Mouse (Mus musculus) left cerebral cortex, adult 18-20 months (tissue): ENCODE results near the gene Igf1r. TPM values are rescaled to one million over a fixed set of nuclear protein-coding genes. Genes with fewer than 3 reads are reported as not detected.
"Not testable (repeated sequence)": the region's sequence is repeated elsewhere in the genome, so short reads cannot be mapped to it uniquely, and the experiment has no call there.

ENCODE experiments used
- DNase-seq, 2 experiments: peaks; one replicate each; pipeline ENCODE4 v3.0.0; 2021 to 2022; ENCODE audit warnings: low spot score in 2 of 2, mixed read lengths in 1 of 2
- total RNA-seq, 2 experiments: library from RNA; stranded (reverse); gene quantifications; 2 replicates each; pipeline ENCODE4 v1.2.3; 2021

Igf1r gene
- total RNA-seq, 2 experiments from 2014 or later, result 44.8 to 47.0 TPM

DNA sequence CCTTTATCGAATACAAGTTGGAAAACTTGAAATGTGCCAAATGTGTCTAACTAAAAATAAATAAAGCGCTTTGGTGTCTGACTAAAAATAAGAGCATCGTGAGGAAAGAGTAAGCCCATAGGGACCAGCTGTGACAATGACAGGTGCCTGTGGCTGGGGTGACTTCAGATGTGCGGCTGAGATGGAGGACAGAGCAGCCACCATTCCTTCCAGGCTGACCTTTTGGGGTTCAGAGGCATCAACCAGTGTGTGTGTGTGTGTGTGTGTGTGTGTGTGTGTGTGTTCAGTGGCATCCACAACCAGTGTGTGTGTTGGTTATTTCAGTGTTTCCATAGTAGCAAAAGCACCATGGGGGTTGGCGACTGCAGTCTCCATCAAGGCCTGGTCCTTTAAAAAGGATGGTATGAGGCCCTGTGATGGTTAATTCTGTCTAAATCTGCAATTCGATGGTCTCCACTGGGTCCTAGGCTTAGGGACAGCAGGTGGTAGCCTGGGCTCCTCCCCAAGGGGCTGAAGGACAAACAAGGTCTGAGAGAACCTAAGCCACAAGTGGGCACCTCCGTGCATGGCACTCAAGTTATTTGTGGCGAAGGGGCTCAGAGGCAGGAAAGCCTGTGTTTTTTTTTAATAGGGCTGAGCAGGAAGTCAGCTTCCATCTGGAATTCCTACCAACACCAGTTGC is 310.9 kb downstream of the Igf1r start:
- no peak for DNase-seq

DNA sequence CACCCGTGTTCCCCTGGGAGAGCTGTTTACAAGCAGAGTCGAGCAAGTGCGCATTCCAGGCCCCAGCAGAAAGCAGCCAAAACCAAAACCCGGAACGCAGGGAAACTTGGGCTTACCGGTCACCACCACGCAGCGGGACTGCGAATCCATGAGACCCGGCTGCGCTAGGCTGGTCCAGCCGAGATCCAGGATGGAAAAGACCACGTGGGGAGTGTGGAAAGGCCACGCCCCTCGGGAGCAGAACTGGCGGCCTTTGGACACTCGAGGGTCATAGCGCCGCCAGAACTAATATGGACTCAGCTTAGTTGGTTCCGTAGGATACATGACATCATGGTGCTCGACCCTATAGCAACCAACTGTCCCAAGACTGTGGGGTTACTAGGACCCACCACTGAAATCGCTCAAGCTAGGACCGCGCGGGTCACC is 311.4 kb downstream of the Igf1r start, which contains the start of gene Pgpep1l:
Gene Pgpep1l (minus strand): TSS at position 206 of the 426 bp plus-strand sequence.
- DNase-seq, result no peak

DNA sequence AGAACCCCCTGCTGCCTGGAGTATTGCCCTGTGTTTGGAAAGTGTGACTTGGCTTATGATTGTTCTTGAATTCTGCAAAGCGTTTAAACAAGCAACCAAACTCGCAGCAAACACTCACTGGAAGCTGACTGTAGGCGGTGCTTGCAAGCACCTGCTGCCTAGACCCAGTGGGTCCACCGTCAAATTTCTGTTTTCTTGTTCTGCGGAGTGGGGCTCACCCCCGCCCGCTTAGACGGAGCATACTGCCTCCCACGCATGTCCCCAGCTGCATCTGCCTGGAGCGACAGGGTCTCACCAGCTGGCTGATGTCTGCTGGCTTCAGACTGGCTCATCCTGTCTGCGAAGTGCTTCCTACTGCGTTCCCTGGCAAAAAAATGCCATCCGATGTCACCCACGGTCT is 311.9 kb downstream of the Igf1r start:
- DNase-seq, result peak; percentile 61 to 79

DNA sequence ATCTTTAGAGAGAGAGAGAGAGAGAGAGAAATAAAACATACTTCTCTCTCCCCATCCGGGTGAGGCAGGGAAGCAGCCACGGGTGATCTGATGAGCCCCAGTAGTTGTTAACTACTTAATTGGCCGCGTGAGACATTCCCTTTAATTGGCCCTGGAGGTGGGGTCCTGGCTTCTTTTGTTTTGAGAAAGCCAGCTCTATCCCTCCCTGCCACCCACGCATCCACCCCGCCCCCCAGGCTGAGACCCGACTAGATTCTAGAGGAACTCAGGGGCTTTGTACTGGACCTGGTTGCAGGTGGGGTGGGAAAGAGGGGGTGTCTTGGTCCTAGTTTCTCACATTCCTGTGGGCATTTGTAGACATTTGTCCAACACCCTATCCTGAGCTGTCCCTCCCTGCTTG is 312.8 kb downstream of the Igf1r start:
- no peak for DNase-seq

DNA sequence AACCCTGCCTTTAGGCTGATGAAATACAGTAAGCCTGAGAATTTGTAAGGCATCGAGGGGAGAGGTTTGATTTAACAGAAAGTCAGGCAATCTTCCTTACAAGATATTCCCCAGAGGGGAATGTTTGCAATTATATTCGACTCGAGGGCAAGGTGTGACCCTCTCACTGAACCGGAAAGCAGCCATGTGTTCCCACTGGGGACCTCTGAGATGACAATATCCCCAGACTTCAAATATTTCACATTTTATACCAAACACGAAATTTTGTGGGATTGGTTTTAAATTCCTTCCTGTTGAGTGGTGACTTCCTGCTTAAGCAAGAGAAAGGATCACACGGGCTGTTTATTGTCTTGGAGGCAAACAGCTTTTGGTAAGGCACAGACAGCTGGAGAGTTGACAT is 314.1 kb downstream of the Igf1r start:
- DNase-seq, result no peak

DNA sequence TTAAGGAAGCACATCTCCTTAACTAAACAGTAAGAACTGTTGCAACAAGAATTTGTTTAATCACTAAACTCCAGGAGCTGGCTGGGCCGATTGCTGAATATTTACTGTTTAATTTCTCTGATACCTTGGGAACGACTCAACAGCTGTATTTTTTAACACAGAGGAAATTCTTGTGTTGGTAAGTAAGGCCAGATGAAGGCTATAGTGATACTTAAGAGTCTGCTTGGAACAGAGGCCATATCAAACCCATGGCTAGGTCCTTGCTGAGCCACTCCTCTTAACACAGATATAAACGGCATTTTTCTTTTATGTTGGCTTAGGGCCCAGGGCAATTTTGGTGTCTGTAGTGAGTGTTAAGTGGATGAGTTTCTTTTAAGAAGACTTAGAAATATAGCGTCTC is 317.9 kb downstream of the Igf1r start:
- no peak for DNase-seq

DNA sequence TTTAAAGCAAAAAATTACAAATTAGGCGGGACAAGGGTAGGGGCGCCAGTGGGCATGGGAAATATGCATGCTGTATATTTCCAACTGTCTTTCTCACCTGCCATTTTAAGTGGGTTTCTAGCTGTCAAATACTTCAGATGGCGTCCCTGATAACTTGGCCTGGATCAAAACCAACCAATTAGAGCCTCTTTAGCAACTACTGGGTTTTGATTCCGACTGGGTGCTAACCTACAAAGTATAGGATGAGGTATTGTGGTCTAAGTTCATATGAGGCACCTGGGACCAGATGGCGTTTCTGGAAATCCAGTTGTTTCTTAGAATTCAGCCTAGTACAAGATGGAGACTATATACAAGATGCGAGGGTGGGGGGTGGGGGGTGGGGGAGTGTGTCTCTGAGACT is 319.2 kb downstream of the Igf1r start:
- DNase-seq, result no peak

DNA sequence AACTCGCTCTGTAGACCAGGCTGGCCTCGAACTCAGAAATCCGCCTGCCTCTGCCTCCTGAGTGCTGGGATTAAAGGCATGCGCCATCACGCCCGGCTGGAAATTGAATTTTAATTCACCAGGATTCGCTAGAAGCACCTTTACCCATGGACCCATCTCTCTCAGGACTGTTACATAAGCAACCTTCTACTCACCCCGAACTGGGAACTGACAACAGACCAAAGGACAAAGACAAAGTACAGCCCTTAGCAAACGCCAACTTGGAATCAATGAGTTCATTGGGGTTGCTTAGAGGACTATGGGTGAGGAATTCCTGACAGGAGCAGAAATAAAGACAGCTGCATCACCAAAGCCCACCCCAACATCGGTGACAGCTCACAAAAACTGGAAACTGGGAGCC is 320.0 kb downstream of the Igf1r start:
- no peak for DNase-seq

DNA sequence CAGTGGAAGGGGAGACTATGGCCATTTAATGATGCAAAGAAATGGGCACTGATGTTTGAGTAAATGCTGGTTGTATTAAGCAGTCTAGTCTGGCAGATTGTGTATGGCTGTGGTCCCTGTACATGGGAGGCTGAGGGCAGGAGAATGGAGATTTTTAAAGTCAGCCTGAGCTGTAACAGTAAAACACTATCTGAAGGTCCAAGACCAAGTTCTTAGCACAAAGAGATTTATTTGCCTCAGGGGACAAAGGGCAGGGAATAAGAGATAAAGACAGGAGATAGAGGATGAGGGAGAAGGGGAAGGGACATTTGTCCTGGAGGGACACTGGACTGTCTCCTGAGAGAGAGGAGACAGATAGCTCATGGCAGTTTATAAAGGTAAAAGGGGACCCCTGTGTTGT is 320.9 kb downstream of the Igf1r start, which contains the start of gene Fam169b:
Gene Fam169b (plus strand): TSS at position 325 of the 400 bp plus-strand sequence.
- DNase-seq, result no peak

DNA sequence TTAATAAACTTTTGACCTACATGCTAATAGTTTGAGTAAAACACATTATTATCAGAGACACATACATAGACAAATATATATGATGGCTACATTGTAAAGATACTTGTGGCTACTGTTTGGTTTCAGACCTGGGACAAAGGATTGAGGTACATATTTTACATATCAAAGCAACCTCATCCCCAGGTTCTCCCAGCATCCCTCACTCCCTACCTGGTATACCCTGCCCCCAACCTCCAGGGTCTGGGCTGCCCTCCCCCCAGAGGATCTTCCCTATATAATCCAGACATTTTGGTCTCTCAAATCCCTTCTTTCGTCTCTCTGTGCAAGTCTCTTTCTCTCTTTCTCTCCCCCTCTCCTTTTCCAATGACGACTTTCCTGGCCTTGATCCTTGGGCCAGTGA is 321.6 kb downstream of the Igf1r start:
- no peak for DNase-seq

DNA sequence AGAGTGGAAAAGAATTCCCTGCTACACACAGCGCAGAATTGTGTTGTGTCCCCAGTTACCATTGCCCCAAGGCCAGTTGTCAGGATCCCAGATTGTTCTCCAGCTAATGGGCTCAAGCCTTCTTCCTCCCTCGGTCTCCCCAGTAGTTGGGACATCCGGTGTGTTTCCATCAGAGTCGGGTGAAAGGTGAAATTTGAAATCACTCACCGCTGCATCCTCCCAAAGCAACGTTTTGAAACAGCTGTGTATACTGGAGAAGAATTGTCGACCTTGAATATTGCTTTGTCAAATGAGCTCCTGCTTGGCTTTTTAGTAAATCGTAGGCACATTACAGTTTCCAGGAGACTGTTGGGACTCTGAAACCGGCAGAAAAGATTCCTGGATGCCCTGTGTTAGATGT is 322.3 kb downstream of the Igf1r start:
- DNase-seq, result no peak

DNA sequence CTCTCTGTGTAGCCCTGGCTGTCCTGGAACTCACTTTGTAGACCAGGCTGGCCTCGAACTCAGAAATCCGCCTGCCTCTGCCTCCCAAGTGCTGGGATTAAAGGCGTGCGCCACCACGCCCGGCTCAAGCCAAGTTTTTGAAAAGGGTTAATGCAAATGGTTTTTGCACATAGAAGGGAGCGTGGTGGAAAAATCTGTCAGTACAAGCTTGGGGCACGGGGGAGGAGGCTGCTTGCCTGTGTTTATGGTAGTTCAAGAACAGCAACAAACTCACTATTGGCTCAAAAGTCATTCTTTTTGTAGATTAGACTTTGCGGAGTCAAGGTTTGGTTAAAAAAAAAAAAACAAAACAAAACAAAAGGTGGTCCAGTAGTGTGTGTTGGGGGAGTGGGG is 322.8 kb downstream of the Igf1r start:
- not testable (repeated sequence) for DNase-seq

DNA sequence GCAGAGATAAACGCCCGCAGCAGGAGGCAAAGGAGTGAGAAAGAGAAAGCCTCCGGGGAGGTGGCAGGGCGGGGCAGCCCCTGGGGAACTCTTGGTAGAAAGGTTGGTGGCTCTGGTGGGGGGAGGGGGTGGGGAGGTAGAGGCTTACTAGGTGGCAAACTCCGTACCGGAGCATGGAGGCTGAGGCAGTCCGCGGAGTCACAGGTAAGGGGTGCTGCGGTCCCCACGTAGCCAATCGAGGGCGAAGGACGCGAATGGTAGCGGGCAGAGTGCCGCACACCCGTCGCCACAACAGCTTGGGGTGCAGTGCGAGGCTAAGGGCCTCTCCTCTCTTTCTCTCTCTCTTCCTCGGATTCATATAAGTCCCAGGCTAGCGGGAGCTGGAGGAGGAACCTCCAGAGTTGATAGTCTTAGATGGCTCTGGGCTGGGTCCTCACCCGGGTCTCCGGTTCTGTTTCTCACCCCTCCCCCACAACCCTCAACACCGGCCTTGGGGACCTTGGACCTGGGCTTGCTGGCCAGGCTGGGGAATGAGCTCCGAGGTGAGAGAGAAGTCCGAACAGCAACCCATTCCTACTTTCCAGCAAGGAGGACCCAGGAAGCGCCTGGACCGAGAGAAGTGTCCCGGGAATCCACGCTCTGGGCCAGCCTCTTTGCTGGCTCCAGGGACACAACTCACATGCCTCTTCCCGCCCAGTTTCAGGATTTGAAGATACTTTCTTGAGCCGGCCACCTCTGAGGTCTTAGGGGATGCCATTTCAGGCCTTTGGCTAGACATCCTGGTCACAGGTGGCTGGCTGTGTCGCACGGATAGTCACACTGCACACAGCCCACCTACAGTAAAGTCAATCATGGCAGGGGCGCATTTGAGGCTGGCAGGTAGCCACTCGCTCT is 323.5 kb downstream of the Igf1r start:
- no peak for DNase-seq

DNA sequence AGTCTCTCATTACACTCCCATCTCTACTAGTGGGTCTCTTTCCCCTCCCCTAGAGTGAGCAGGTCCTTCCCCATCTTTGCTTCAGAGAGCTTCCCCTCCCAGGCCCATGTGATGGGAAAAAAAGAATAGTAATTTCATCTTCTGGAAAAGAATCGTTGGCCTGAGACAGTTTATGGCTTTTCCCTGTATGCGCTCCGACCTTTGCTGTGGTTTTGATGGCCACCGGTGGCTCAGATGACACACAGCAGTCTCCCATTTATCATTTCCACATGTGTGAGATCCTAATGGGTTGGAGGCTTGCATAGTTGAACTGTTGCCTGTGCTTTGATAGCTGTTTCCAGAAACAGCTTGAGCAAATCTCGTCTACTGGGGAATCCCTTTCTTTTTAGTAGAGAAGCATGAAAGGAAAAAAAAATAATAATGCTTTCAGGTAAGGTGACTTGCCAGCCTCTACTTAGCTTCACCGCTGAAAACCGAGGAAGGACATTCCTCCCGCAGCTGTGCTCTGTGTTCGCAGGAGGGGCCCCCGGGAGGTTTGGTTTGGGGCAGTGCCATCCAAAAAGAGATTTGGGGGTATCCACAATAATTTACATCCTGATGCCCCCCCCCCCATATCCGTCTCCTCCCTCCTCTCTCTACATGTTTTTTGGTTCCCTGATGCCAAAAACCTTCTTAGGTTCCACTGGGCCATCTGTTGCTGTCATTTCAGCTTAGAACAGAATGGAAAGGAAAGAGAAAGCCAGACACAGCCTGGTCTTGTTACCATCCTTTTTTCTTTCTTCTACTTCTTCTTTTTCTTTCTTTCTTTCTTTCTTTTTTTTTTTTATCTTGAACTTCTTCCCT is 324.6 kb downstream of the Igf1r start:
- no peak for DNase-seq

DNA sequence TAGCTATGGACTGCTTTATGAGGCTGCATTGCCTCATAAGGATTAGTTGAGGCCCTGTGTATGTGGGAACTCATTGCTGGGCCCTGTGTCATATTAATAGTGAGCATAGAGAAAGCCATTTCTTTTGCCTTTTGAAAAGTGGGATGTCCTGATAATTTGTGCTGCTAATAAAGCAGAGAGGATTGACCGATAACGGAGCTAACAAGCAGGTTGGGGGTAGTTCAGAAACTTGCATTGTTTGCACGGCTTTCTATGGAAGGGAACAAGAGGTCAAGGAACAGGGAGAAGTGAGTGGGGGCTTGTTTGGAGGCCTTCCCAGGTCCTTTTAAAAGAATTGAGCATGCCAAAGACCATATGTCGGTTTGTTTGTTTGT is 325.3 kb downstream of the Igf1r start:
- no peak for DNase-seq

DNA sequence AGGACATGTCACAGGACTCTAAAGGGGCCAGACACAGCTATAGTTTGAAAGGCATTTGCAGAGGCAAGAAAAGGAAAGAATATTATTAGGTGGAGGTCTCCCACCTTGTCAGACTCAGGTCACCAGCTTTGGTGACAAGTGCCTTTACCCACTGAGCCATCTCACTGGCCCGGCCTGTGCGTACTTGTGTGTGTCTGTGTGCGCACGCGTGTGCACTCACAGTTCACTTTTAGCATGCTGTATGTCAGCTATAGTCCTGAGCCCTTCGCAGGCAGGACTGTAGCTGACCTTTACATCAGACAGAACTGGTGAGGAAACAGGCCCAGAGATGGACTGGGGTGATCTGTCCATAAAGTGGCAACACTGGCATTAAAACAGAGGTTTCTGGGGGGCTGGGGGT is 325.8 kb downstream of the Igf1r start:
- DNase-seq, result no peak

DNA sequence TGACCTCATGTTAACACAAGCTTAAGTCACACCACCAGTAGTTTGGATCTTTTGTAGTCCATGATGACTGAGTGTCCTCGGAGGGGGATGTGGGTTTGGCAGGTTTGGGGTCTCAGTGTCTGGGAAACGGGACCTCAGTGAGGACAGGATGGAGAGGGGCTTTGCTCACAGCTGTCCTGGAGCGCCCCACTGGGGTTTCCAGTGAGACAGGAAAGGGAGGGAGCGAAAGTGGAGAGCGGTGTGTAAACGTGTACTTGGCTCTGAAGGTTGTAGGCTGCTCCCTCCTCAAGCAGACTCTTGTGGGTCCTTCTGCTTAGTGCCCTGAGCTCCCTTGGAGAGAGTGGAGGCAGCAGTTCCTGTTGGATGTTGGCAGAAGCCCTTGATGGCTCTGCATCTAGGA is 326.3 kb downstream of the Igf1r start:
- DNase-seq, result no peak

DNA sequence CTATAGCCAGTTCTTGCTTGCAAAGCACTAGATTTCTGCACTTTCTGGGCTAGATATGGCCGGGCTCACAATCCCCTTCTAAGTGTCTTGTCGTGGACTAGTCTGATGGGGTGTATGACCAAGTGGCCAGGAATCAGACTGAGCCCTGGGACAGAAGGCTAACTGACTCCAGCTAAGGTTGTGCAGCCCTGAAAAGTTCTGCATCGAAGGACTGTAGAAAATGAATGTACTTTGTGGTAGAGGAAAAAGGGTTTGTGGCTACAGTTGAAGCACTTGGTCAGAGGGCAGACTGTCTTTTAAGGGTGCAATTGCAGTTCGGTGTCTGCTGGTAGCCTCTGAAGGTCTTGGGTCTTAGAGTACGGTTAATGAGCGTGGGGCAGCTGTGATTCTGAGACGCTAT is 326.9 kb downstream of the Igf1r start:
- no peak for DNase-seq

DNA sequence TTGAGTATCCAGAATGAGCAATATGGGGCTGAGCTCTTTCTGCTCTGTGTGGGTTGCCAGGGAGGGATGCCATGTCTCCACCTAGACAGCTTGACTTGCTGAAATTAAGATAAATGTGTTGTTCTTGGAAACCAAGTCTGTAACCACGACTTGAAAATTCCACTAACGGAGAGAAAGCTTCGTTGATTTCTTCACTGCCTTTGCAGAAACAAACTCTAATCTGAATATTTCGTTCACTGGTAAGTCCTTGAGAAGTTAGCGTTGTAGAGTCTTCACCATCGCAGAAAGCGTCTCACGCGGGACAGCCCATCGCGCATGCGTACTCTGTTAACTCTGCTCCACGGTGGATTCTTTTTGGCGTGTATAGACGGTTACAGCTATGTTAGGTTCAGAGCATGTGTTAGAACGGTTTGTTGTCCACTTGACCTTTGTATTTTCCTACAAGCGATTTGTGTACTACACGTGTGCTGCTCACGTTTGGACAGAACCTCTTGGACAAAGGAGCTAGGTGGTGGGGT is 327.8 kb downstream of the Igf1r start:
- no peak for DNase-seq

DNA sequence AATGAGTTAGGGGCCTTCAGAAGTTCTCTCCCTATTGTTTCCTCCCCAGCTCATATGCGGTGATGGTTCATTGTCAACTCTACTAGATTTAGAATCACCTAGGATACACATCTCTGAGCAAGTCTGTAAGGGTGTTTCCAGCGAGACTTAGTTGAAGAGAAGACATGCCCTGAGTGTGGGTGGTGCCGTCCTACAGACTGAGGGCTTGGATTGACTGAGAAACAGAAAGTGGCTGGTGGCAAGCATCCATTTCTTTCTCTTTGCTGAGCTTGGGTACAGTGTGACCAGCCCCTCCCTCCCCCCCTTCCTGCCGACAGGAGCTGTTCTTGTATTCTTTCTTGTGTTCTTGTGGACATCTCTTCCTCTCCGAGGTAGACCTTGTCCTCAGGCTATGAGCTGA is 328.7 kb downstream of the Igf1r start:
- peak in 1 of 2 experiments; percentile 19 for DNase-seq
